Mouse (Mus musculus): ENCODE results near the gene Susd4. TPM values are rescaled to one million over a fixed set of nuclear protein-coding genes. Genes with fewer than 3 reads are reported as not detected.

Gene Susd4
- polyA plus RNA-seq, 1 experiment, result 1.1 TPM

- Histone ChIP-seq H3K4me3 (ENCODE audit: control insufficient read depth, low read depth, low read length) (no peak overlapping the region), H3K4me1 (ENCODE audit: control insufficient read depth, insufficient read depth, low read length) (no peaks in the 10 kb centered on the region), H3K36me3 (ENCODE audit: control insufficient read depth, insufficient read depth, low read length) (no peaks in the 10 kb centered on the region), H3K27ac (ENCODE audit: control insufficient read depth, insufficient read depth, low read depth, low read length) (no peak overlapping the region), H3K27me3 (ENCODE audit: control insufficient read depth, insufficient read depth, low read length) (no peaks in the 10 kb centered on the region)
- no peak for TF ChIP-seq CTCF (IDR thresholded peaks at IDR 0.05; ENCODE audit: control insufficient read depth, insufficient read depth, insufficient replicate concordance, low read depth, low read length)
- no peak for TF ChIP-seq POLR2A (IDR thresholded peaks at IDR 0.05; ENCODE audit: control insufficient read depth, low read depth, low read length)
Observed at GRCm38 (mm10) chr1:182869114-182869456, 105.4 kb downstream of the Susd4 start.

DNA sequence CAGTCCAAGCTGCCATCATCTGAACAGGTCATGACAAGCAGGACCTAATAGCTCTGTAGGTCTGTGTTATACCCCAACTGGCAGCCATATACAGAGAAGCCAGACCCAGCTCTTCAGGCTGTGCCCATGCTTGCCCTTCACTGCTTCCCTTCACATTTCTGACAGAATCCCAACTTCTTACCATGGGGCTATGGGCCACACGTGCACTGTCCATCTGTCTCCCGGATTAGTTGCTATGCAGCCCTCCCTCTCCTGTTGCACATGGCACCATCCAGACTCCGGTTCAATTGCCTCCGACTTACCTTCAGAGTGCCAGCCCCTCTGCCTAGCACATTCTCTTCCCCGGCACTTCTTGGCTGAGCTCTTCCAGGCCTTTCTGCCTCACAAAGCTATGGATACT lies 114.5 kb downstream of the Susd4 start:
- Histone ChIP-seq H3K4me1 (ENCODE audit: control insufficient read depth, insufficient read depth, low read length) (no peaks in the 10 kb centered on the region), H3K27me3 (ENCODE audit: control insufficient read depth, insufficient read depth, low read length) (no peaks in the 10 kb centered on the region), H3K36me3 (ENCODE audit: control insufficient read depth, insufficient read depth, low read length) (no peaks in the 10 kb centered on the region), H3K27ac (ENCODE audit: control insufficient read depth, insufficient read depth, low read depth, low read length) (no peak overlapping the region), H3K4me3 (ENCODE audit: control insufficient read depth, low read depth, low read length) (no peak overlapping the region)
- TF ChIP-seq CTCF (IDR thresholded peaks at IDR 0.05; ENCODE audit: control insufficient read depth, insufficient read depth, insufficient replicate concordance, low read depth, low read length) (no peak), POLR2A (IDR thresholded peaks at IDR 0.05; ENCODE audit: control insufficient read depth, low read depth, low read length) (no peak)

- no peak for TF ChIP-seq CTCF (IDR thresholded peaks at IDR 0.05; ENCODE audit: control insufficient read depth, insufficient read depth, insufficient replicate concordance, low read depth, low read length)
- TF ChIP-seq POLR2A (IDR thresholded peaks at IDR 0.05; ENCODE audit: control insufficient read depth, low read depth, low read length), result no peak
- H3K27ac ChIP-seq (ENCODE audit: control insufficient read depth, insufficient read depth, low read depth, low read length), result no peak overlapping the region
- H3K4me1 ChIP-seq (ENCODE audit: control insufficient read depth, insufficient read depth, low read length), result no peaks in the 10 kb centered on the region
- H3K27me3 ChIP-seq (ENCODE audit: control insufficient read depth, insufficient read depth, low read length), result no peaks in the 10 kb centered on the region
- H3K4me3 ChIP-seq (ENCODE audit: control insufficient read depth, low read depth, low read length), result no peak overlapping the region
- no peaks in the 10 kb centered on the region for H3K36me3 ChIP-seq (ENCODE audit: control insufficient read depth, insufficient read depth, low read length)
Observed at GRCm38 (mm10) chr1:182878719-182879118, 115.1 kb downstream of the Susd4 start.

DNA sequence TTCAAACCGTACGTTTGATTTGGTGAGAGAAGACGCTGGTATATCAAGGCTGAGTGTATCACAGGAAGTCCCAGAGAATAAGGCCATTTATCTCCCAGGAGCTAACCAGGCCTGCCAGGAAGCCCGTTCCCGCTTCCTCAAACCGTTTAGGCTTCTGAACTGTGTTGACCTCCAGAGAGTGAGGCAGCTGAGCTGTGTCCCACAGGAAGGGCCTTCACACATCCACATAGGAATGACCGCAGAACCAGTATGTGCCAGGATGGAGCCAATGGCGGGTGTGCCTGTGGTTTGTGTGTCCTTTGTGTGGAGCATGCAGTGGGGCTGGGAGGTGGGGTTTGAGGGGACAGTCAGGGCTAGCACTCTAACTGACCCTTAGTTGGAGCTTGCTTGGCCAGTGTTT lies 117.6 kb downstream of the Susd4 start:
- no peak overlapping the region for H3K27ac ChIP-seq (ENCODE audit: control insufficient read depth, insufficient read depth, low read depth, low read length)
- TF ChIP-seq POLR2A (IDR thresholded peaks at IDR 0.05; ENCODE audit: control insufficient read depth, low read depth, low read length), result no peak
- no peak for TF ChIP-seq CTCF (IDR thresholded peaks at IDR 0.05; ENCODE audit: control insufficient read depth, insufficient read depth, insufficient replicate concordance, low read depth, low read length)
- no peaks in the 10 kb centered on the region for H3K4me1 ChIP-seq (ENCODE audit: control insufficient read depth, insufficient read depth, low read length)
- H3K36me3 ChIP-seq (ENCODE audit: control insufficient read depth, insufficient read depth, low read length), result no peaks in the 10 kb centered on the region
- H3K27me3 ChIP-seq (ENCODE audit: control insufficient read depth, insufficient read depth, low read length), result no peaks in the 10 kb centered on the region
- H3K4me3 ChIP-seq (ENCODE audit: control insufficient read depth, low read depth, low read length), result no peak overlapping the region

- TF ChIP-seq POLR2A (IDR thresholded peaks at IDR 0.05; ENCODE audit: control insufficient read depth, low read depth, low read length) (no peak), CTCF (IDR thresholded peaks at IDR 0.05; ENCODE audit: control insufficient read depth, insufficient read depth, insufficient replicate concordance, low read depth, low read length) (no peak)
- Histone ChIP-seq H3K36me3 (ENCODE audit: control insufficient read depth, insufficient read depth, low read length) (no peaks in the 10 kb centered on the region), H3K4me1 (ENCODE audit: control insufficient read depth, insufficient read depth, low read length) (no peaks in the 10 kb centered on the region), H3K27ac (ENCODE audit: control insufficient read depth, insufficient read depth, low read depth, low read length) (no peak overlapping the region), H3K4me3 (ENCODE audit: control insufficient read depth, low read depth, low read length) (no peak overlapping the region), H3K27me3 (ENCODE audit: control insufficient read depth, insufficient read depth, low read length) (no peaks in the 10 kb centered on the region)
Observed at GRCm38 (mm10) chr1:182882611-182883010, 119.0 kb downstream of the Susd4 start.

GRCm38 (mm10) chr1:182895698-182896097 lies 132.0 kb downstream of the Susd4 start:
- no peaks in the 10 kb centered on the region for H3K4me1 ChIP-seq (ENCODE audit: control insufficient read depth, insufficient read depth, low read length)
- H3K27ac ChIP-seq (ENCODE audit: control insufficient read depth, insufficient read depth, low read depth, low read length), result no peak overlapping the region
- no peak overlapping the region for H3K4me3 ChIP-seq (ENCODE audit: control insufficient read depth, low read depth, low read length)
- H3K27me3 ChIP-seq (ENCODE audit: control insufficient read depth, insufficient read depth, low read length), result no peaks in the 10 kb centered on the region
- H3K36me3 ChIP-seq (ENCODE audit: control insufficient read depth, insufficient read depth, low read length), result no peaks in the 10 kb centered on the region
- TF ChIP-seq CTCF (IDR thresholded peaks at IDR 0.05; ENCODE audit: control insufficient read depth, insufficient read depth, insufficient replicate concordance, low read depth, low read length) (peak; percentile 63; the same call in 1 of the 2 replicates), POLR2A (IDR thresholded peaks at IDR 0.05; ENCODE audit: control insufficient read depth, low read depth, low read length) (no peak)

- Histone ChIP-seq H3K36me3 (ENCODE audit: control insufficient read depth, insufficient read depth, low read length) (no peaks in the 10 kb centered on the region), H3K4me1 (ENCODE audit: control insufficient read depth, insufficient read depth, low read length) (no peaks in the 10 kb centered on the region), H3K4me3 (ENCODE audit: control insufficient read depth, low read depth, low read length) (no peak overlapping the region), H3K27ac (ENCODE audit: control insufficient read depth, insufficient read depth, low read depth, low read length) (no peak overlapping the region), H3K27me3 (ENCODE audit: control insufficient read depth, insufficient read depth, low read length) (no peaks in the 10 kb centered on the region)
- TF ChIP-seq POLR2A (IDR thresholded peaks at IDR 0.05; ENCODE audit: control insufficient read depth, low read depth, low read length) (no peak), CTCF (IDR thresholded peaks at IDR 0.05; ENCODE audit: control insufficient read depth, insufficient read depth, insufficient replicate concordance, low read depth, low read length) (no peak)
Observed at GRCm38 (mm10) chr1:182897071-182897470, 133.4 kb downstream of the Susd4 start.

Measured in testis, adult 2 months (tissue).